Mouse (Mus musculus) common myeloid progenitor, adult 5-6 weeks (primary cell): ENCODE data around the gene Chn1. TPM values are rescaled to one million over a fixed set of nuclear protein-coding genes. Genes with fewer than 3 reads are reported as not detected.
A peak's percentile ranks its signal among the peaks of the same experiment; 100 is the strongest.
"Not testable (repeated sequence)": the region's sequence is repeated elsewhere in the genome, so short reads cannot be mapped to it uniquely, and the experiment has no call there.

ENCODE experiments used
- ATAC-seq: replicated peaks from 2 replicates; pipeline ENCODE4 v1.8.0; 2016; ENCODE audit warnings: low read depth, mild to moderate bottlenecking, moderate TSS enrichment, inconsistent platforms; ENCODE audit not compliant: poor library complexity, severe bottlenecking
- total RNA-seq: library from RNA; stranded (forward); fragments of 200-1000, 187-1606 nt; gene quantifications from 2 replicates; pipeline ENCODE4 v1.2.3, GENCODE M21; 2017

Gene Chn1
- total RNA-seq: 0.46 TPM in 1 of 2 replicates, not detected in the other

DNA sequence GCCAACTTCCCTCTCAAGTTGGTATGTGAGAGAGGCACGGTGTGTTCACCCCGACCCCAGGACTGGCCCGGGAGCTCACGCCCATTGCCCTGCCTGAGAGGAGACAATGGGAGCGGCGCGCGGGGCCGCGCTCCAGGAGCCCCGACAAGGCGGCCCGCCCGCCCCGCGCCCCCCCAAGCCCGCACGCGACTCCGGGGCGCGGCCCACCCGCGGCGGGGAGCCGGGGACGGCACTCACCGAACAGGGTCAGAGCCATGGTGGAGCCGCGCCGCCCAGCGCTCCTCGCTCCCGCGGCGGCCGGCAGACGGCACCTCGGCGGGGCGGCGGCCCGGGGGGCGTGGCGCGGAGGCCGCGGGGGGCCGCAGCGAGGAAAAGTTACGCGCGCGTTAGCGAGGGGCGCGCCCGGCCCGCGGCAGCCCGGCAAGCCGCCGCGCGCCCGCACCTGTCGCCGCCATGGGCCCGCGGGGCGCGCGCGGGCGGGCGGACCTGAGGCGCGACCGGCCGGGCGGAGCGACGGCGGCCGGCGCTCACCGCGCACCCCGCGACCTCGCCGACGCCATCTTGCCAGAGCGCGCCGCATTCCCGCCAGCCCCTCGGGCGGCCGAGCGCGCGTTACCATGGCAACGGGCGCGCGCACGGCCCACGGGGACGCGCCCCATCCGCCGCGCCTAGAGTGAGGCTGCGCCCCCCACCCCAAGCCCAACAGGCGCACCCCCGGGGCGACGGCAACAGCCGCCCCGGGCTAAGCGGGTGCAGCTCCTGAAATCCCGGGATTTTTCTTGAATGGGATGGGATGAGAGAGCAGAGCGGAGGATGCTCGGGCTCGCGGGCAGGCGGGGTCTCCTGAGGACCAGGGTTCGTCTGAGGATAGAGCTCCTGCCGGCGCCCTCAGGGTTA is at the start of gene Chn1:
Chn1 (minus strand) TSS at position 561 of the 897 bp plus-strand sequence.
- peak; percentile 41; the same call in 1 of the 2 replicates for ATAC-seq

DNA sequence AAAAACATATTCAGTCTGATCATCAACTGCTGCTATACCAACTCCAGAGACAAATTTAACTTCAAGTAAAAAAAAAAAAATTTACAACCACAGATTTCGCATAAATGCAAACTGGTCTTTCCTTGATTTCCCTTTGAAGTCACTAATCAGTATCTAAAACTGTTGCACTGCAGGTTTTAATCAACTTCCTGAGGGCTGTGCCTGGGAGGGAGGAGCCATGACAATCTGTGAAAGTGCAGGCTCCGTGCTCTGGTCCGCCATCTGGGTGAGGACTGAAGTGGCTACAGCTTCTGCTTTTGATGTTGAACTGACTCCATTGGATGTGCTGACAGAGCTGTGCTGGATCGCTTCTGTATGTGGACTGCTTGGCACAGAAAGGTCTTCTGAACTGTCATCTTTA is 43.6 kb upstream of the Chn1 start:
- peak; percentile 98 for ATAC-seq

DNA sequence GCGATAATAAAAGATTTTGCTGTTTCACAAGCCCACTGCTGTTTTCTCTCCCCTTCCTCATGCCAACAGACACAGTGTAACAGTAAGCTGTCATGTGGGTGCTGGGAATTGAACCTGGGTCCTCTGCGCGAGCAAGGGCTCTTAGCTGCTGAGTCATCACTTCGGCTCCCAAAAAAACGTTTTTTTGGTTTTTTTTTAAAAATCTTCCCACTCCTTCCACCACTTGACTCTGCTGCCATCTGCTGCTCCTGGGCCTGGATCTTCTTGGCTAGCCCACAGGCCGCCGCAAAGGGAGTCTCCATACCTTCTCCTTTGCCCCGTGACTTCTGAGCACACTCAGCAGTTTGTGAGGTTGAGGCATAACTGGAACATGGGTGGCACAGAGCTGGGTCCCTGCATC is 32.5 kb upstream of the Chn1 start:
- no peak for ATAC-seq

DNA sequence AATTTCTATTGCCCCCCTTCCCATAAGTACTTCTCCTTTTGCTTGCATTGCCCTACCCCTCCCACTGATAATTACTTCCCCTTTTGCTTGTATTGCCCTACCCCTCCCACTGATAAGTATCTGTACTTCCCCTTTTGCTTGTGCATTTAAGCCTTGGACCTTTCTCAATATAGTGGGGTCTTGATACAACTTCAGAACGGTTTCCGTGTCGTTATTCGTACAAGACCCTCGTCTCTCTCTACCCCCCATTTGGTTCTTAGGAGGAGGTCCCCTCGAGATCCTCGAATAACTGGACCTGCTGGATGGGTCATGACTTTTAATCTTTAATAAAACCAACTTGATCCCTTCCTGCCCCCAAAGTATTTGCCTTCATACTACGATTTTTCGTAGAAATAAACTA is 25.0 kb upstream of the Chn1 start:
- not testable (repeated sequence) for ATAC-seq

DNA sequence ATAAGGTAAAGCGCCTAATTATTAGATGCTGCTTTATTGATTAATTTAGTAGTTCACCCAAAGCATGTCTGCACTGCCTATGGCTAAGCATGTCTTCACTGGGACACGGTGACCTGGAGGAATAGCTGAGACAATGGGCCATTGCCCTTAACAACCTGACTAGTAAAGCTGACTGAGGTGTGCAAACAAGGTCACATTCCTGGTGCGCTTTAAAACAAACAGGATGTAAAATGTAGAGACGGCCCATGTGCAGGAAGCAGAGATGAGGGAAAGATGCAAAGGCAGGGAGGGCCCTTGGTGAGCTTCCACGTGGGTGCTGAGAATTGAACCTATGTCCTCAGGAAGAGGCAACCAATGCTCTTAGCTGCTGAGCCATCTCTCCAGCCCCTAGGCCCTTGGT is 23.6 kb upstream of the Chn1 start:
- ATAC-seq: no peak

DNA sequence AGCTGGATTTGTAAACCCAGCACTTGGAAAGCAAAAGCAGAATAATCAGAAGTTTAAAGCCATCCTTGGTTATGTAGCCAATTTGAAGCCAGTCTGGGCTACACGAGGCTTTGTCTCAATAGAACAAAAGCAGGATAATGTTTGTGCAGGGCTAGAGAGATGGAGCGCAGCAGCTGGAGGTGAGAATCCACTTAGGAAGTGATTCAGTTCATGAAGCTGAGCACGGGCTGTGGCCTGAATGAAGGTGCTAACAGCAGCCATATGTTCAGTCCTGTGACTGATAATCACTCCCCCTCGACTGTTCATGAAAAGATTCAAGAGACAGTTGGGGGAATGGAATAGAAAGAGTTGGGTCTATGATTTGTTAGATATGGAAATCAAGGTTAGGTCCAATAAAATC is 23.0 kb upstream of the Chn1 start:
- ATAC-seq: no peak

DNA sequence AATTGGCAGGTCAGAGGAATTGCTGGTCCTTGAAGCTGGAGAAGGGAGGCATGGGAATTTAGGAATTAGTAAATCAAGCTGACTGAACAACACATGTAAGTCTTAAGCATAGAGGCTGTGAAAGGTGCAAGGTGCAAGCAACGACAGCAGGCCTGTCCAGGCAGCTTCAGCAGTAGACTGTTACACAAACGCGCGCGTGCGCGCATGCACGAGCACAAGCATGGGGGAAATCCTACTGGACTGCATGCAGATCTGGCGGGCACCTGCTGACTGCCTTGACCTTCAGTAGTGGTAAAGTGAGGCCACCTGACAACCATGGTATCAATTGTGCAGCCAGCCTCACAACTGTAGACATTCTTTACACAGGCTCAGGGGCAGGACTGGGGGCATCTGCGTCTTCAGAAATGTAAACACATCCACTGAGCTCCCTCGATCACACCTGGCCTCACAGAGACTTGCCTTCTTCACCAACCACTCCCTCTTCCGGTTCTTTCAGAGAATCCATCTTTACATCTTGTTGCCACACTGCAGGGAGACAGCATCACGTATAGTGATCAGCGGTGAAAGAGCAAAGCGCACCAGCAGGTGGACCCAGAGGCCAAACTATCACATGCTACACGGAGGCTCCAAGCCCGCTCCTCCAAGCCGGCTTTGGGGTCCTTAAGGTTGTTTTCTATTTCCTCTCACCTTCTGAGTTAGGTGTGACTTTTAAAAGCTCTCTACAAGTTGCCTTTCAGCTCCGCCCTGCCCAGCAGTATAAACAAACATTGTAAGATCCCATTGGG is 16.9 kb upstream of the Chn1 start:
- ATAC-seq: peak; percentile 39

DNA sequence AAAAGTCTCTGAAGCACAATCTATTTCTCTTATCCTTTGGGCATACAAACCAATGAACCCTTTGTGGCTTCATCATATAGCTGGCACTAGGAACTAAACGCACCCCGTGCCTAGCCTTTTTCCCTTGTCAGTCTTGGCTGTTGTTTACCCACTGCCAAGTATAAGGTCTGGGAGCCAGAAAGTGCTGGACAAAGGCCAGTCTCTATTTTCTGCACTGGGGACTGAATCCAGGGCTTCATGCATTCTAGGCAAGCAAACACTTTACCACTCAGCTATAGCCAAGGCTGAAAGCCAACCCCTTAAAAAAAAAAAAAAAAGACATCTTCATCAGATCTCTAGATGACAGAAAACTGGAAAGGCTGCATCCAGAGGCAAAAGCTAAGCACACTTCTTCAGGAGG is 15.2 kb upstream of the Chn1 start:
- no peak for ATAC-seq

DNA sequence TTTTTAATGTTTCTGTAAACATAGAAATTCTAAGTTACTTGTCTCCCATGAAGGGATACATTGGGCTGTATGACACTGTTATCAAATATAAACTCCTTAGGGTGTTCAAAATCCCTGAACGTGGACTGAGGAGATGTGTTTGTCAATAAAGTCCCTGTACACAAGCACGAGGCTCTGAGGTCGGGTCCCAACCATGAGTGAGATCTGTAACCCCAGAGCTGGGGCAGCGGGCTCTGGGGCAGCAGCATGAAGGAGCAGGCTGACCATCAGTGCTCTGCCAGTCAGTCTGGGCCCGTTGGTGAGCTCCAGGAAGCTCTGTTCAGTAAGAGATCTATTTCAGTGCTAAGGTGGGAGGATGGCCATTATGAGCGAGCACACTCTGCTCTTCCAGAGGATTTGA is 13.2 kb upstream of the Chn1 start:
- no peak for ATAC-seq

DNA sequence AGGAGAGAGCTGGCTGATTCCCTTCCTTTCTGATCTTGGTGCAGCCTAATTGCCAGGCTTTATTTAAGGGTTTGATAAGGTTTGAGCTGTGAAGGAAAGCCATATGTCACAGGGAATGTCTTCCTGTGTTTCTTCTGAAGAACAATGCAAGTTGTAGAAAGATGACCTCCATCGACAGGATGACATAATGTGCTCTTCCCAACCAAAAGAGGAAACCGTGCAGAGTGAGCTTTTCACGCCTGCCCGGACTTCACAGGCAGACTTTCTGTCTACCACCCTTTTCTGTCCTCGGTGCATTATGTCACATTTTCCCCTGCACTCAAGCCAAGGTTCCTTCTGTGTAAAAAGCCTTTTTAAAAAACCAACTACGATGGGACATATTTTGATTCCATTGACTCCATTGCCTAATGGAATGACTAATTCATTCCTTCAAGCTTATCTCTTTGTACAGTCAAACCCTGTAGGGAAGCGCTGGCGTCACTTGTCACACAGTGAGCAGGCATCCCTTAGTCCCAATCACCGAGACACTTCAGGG is 7.3 kb upstream of the Chn1 start:
- no peak for ATAC-seq

DNA sequence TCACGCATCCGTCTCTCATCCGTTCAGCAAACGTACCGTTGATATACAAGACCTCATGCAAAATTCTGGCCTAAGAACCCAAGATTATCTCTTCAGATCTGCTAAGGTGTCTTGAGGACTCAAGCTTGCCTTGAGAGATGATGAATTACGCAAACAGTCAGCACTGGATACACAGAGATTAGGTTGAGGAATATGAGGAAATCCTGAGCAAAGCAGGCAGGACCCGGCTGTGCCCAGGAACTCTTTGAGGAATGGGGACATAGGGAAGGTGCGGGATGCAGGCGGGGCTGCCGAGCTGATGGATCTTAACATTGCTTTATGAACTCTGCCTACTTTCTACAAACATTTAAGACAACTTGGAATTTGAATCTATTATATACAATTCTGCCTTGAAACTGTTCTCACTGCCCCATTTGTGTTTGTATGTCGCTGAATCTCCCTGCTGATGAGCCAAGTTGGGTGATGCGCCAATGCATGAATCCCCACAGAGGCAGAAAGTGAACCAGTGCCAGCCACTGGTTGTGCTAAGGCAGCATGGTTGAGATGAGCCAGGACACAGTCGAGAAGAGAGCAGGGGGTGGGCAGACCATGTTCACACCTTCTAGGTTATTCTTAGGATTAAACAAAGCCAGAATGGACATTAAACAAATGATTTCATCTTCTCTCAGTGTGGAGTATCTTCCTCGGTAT is 5.3 kb upstream of the Chn1 start:
- ATAC-seq: no peak

DNA sequence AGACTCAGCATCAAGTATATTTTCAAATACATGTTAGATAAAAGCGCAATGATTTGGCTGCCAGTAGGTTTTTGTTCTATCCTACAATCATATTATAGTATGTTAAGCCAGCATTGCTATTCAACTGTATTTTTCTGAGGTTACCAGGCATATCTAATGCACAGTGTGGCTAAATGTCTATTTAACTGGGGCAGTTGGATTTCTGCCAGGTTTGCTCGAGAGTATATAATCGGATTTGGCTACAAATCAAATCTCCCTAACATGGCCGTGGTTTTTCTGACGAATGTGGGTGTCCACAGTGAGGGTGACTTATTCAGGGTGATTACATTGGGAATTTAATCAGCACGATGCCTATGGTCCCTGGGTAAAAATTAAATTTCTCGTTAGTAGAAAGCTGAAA is 4.7 kb upstream of the Chn1 start:
- no peak for ATAC-seq

DNA sequence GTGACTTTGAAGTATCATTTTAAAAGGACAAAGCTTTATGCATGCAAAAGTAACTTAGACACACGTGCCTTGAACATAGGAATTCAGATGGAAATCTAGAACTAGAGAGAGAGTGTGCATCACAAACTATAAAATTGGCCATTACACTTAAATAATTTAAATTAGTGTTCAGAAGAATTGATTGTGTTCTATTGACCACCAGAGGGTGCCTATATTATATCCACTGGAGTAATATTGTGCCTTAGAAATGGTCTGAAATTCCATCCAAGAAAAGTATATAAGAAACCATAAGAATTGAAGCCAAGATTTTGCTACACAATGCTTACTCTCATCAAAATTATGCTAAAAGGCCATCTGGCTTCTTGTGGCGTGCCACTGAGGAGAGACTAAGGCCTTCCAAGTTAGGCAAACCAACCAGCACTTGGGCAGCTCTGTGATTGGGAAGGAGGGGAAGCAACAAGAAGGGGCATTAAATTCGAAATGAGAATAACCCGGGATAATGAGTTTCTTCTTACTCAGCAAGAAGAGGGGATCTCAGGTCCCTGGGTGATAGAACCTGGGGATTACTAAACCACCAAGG is 4.0 kb upstream of the Chn1 start:
- ATAC-seq: no peak

DNA sequence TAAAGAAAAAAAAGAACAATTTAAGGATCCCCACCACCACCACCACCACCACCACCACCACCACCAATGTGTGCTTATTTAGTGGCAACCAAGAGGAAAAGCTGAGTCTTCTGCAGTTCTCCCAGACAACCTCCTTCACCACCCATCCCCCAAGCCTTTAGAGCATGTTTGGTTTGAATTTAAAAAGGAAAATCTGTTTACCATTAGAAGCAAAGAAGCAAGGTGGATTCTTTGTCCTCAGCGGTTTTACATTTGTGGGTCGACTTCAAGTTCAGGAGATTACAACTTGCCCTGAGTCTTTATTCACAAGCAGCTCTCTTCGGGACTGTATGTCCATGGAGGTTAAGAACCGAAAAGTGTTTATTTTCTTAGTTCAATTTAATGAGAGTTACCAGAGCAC is 1.8 kb upstream of the Chn1 start:
- ATAC-seq: no peak

DNA sequence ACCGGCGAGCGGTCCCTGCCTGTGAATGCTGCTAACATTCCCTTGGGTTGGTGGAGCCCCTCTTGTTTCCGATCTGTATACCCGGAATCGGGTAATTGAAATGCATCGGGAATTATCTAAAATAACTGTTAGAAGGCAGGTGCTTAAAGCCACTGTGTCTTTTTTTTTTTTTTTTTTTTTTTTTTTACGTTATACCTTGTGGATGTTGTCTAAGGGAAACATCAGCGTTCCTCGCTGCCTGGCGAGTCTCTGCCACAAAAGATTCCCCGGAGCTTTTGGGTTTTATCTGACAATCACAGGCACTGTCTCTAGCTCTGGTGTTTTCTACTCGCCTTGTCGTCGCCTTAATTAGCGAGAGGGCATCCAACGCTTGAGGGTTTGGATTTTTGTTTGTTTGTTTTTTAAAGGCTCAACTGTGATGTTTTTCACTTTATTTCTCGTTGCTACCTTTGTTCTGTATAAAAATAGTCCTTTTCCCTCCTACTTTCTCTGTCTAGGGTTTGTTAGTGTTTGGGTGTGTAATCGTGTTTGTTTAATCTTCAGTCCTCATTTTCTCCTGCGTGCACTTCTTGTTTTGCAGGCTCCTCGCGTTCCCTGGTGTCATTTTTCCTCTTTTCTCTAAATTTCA is 651 bp upstream of the Chn1 start:
- ATAC-seq: peak; percentile 34; the same call in 1 of the 2 replicates

DNA sequence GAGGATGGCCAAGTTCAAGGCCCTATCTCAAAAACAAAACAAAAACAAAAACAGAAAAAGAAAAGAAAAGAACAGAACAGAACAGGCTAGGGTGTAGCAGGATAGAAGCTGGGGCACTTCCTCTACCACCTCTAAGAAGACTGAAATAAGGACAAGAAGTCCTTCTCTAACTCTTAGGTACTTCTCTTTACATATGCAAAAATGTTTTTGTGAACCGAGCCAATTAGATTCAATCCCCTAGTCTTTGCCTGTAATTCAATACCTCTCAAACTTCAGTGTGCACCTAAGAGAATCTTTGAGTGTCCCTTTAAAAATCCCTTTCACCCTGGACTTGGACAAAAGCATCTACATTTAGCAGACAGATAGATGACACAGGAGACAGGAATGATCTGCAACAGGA is 2.2 kb downstream of the Chn1 start:
- no peak for ATAC-seq

DNA sequence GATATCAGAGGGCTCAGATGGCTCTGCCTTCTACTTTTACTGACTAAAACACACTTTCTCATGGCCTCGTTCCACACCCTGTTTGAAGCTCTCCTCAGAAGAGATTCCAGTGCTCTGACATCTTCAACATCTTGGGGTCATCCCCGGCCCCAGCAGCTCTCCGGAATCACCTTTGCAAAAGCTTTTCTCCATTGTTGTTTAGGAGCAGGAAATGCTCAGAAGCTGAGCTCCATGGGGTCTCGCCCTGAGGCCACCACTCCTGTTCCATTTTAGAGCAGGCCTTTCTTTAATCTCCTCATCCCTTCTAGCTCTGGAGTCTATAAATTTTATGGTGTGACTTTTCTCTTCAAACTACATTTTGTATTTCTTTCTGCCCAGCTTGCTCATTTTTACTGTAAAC is 6.5 kb downstream of the Chn1 start:
- ATAC-seq: no peak

DNA sequence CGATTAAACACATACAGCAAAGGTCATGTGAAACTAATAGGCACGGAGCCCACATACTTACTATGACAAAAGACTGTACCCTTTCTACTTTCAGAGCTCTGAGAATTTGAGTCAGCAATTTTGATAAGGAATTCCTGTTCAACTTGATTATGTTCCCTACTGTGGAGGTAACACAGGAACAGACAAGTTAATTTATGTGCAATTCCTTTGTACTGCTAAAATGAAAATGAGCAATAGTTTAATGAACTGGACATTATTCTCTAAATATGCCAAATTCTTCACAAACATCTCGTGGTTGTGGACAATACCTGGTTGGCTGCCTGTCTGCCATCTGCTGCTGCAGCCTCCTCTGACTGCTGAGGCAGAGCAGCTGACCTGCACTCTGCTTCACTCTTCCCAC is 11.6 kb downstream of the Chn1 start:
- no peak for ATAC-seq

DNA sequence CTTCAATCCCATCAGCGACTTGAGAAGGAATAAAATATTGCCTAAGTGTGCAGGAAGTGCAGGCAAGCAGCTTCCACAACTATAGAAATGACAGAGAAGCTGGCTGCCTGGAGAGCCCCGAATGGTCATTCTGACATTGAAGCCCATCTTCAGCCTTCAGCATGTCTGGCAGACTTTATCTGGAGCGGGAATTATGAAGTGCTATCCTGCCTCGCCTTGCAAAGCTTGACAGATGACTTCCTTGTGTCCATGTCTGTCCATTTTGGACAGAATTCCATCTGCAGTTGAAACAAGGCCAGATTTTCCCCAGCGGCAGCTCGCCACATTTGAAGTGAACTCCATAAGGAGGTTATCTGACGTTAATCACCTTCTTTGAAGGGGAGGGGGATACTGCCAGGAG is 15.2 kb downstream of the Chn1 start:
- ATAC-seq: no peak

DNA sequence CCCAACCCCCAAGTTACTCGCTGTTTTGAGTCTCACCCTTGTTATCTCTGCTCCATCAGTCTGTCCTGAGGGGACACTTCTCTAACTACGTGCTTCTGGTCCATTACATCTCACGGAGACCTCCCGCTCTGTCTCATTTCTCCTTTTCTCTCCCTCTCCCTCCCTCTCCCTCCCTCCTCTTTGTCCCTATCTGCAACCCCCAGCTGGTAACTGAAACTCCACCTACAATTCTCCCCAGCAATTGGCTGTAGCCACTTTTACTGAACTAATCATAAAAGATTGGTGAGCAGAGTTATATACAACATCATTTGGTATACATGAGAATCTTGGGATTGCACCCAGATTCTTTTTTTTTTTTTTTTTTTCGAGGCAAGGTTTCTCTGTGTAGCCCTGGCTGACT is 16.1 kb downstream of the Chn1 start:
- peak; percentile 47; the same call in 1 of the 2 replicates for ATAC-seq
